Mouse (Mus musculus) left cerebral cortex, postnatal 14 days (tissue): Measurements from ENCODE around the gene Adgre5. TPM values are rescaled to one million over a fixed set of nuclear protein-coding genes. Genes with fewer than 3 reads are reported as not detected.

ENCODE experiments used
- DNase-seq, 2 experiments: peaks; one replicate each; pipeline ENCODE4 v3.0.0; 2021 to 2022; ENCODE audit warnings: low spot score in 2 of 2, mixed read lengths in 1 of 2
- intact Hi-C: fragments of 180-260 bp; cut with DNase I; formaldehyde crosslinking; loops from one replicate; pipeline ENCODE4 v1.15.1; 2025
- long read RNA-seq, 2 experiments: library from polyadenylated mRNA; stranded (forward); transcript quantifications; one replicate each; pipeline ENCODE4 v2.0.0; 2021
- total RNA-seq, 2 experiments: library from RNA; stranded (reverse); gene quantifications; 2 replicates each; pipeline ENCODE4 v1.2.3; 2021

Adgre5 gene
- 10 to 100 TPM; 11.2 to 11.8 TPM for total RNA-seq
- long read RNA-seq, experiment 1, partial matches to known transcripts = 1 of 1 reads
- long read RNA-seq, experiment 1, other reads (novel, unspliced or antisense) = 0 of 1 reads
- long read RNA-seq, experiment 2, partial matches to known transcripts = 2 of 3 reads
- long read RNA-seq, experiment 2, other reads (novel, unspliced or antisense) = 0 of 3 reads

DNA sequence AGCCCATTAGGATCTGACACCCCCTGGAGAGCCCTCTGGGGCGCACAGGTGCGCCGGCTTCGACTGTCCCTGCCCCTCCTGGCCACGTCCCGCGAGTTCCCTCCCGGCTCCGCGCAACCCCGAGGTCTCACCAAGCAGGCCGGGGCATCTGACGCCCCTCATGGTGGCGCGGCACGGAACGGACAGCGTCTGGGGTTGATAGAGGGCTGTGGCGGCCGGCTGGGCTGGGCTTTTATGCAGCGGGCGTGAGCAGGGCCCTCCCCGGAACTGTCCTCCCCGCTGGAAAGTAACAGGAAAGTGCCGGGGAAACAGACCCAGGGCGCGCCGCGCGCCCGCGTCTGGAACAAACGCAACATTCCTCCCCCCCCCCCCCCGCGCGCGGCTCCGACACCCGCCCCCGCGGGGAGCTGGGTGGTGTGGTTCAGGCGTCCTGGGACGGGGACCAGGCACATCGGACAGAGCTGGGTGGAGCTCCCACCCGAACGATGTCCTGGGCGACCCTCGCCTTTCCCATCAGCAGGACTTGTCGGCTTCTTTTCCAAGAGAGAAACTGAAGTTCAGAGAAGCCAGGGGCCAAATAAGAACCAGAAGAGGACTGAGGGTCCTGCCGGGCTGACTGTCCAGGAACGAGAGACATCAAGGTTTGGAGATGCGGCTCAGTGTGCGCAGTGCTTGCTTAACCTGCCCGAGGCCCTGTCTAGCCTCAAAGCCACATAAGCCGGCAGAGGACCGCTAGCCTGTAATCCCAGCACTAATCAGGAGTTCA is at the start of gene Adgre5:
Gene Adgre5 (minus strand): TSS at position 351 of the 766 bp plus-strand sequence.
- intact Hi-C loops = no loop called here
- DNase-seq = no peak

DNA sequence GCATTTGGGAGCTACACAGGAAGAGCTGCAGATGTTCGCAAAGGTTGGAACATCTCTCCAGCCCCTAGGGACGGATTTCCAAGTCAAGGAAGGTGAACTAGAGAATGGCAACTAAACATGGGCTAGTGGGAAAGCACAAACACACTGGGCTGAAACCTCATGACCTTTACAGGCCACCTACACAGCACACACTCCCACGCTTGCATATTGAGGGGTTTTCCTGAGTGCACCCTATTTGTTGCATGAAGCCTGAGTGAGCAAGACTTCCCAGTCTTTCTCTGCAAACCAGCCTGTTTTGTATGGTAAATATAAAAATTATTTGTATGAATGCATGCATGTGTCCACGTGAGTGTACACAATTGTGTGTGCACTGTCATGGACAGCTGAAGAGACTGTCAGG is 48.7 kb upstream of the Adgre5 start:
- DNase-seq = no peak
- intact Hi-C loops = loop anchor here (10.0 kb wide), 1 partner anchor 165 kb away; the partner anchor contains the start of genes Asf1b and Gm10644

- DNase-seq = no peak
- intact Hi-C loops = loop anchor here (10.0 kb wide), 1 partner anchor 170 kb away; the partner anchor contains the start of genes Asf1b and Gm10644
Measured at GRCm38 (mm10) chr8:83785046-83785445, 43.9 kb upstream of the Adgre5 start.

DNA sequence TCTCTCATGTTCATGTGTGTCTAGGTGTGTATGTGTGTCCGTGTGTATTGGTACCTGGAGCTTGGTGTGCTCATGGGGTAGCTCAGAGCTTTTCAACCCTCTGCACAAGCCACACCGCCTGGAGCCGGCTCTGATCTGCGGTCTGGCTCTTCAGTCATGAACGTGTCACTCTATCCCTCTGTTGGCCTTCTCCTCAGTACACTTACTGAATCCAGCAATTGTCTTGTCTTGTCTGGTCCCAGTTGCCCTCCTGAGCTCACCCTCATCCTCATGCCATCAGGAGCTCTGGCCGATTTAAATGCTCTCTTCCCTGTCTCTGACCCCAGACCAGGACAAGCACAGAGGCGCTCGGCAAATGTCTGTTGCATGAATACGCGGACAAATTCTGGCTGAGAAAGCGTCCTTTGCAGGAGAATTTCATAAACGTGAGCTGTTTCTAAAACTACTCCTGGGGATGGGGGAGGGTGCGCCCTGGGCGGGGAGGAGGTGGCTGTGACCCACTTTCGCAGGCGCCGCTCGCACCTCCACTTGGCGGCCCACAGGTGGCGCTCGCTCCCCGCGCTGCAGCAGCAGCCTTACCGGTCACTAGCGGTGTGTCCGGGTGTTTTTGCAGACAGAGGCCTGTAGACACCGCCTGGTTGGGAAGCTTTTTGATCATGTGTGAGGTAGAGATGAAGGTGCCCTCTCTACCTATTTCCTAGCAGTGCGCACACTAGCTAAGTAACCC is 41.9 kb upstream of the Adgre5 start:
- intact Hi-C loops = loop anchor here (1.0 to 10.0 kb wide), 2 partner anchors 109 to 172 kb away; partner anchors contain the start of genes Asf1b and Gm10644
- peak; percentile 92 to 94 for DNase-seq

DNA sequence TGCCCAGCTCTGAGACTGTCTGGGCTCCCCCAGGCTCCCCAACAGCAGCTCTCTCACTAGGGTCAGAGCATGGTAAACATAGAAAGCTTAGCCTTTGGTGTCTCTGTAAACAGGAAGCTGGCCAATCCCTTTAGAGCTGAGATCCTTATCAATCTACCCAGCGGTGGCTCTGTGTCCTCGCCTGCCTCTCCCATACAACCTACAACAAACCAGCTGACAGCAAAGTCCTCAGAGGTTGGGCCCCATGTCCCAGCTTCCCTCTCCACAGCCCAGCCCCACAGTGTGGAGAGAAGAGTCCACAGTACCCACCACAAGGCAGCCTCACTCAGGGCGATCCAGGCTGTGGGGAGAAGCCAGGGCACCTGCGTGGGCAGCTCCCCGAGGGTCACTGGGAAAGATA is 38.5 kb upstream of the Adgre5 start:
- DNase-seq = no peak
- intact Hi-C loops = loop anchor here (10.0 kb wide), 1 partner anchor 175 kb away; the partner anchor contains the start of genes Asf1b and Gm10644

- DNase-seq = no peak
Measured at GRCm38 (mm10) chr8:83778051-83778450, 36.9 kb upstream of the Adgre5 start.

GRCm38 (mm10) chr8:83776632-83777031 is 35.5 kb upstream of the Adgre5 start:
- DNase-seq = no peak
- intact Hi-C loops = no loop called here

More at GRCm38 (mm10) chr8:83778051-83778450, 36.9 kb upstream of the Adgre5 start:
- intact Hi-C loops = no loop called here

- intact Hi-C loops = no loop called here
- no peak for DNase-seq
Measured at GRCm38 (mm10) chr8:83774221-83774620, 33.1 kb upstream of the Adgre5 start.

- intact Hi-C loops = no loop called here
- no peak for DNase-seq
Measured at GRCm38 (mm10) chr8:83773452-83773846, 32.3 kb upstream of the Adgre5 start.

DNA sequence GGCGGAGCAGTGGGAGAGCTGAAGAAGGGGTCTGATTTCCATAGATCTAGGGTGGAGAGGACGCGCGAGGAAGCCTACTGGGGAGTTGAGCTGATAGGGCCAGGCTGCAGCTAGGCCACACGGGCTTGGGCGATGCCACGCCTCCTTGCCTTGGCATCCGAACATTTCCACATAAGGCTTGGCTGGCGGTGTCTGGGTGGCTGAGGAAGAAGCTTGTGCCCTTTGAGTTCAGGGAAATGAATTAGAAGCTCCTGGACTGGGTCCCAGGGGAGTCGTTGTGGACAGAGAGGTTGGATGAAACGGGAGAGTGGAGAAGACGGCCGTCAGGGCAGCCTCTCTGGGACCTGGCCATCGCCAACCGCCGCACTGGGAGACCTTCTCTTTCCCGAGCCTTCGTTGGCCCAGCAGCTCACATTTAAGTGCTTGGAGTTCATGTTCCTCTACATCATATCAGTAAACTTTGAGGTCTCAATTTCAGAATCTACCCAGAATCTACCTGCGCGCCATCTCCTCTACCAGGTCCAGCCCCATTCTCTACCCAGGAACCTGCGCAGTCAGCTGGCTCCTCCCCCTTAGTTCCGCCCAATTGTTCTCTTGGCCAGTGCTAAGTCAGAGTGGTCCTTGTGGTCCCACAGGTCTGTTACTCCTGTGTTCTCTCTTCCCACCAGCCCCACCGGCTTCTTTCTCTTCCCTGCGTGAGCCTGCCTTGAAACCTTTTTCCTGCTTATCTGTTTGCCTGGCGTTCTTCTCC is 31.8 kb upstream of the Adgre5 start:
- intact Hi-C loops = no loop called here
- peak in 1 of 2 experiments; percentile 17 for DNase-seq

GRCm38 (mm10) chr8:83771791-83772190 is 30.7 kb upstream of the Adgre5 start:
- DNase-seq = no peak
- intact Hi-C loops = no loop called here

DNA sequence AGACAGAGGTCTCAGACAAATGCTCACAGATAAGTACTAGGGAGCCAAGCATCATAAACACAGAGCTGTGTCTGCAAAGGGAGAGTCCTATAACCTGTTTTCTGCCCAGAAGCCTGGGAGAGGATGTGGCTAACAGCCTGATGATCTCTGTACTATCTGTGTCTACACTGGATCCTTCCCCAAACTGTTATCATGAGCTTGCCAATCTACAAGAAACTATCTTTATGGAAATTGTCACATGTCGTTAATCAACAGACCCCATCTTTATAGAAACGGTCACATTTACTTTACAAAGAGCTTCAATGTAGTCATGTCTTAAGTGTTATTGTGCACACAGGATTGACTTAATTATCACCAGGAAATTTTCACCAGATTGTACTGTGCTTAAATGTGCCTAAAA is 29.5 kb upstream of the Adgre5 start:
- DNase-seq = no peak
- intact Hi-C loops = no loop called here

DNA sequence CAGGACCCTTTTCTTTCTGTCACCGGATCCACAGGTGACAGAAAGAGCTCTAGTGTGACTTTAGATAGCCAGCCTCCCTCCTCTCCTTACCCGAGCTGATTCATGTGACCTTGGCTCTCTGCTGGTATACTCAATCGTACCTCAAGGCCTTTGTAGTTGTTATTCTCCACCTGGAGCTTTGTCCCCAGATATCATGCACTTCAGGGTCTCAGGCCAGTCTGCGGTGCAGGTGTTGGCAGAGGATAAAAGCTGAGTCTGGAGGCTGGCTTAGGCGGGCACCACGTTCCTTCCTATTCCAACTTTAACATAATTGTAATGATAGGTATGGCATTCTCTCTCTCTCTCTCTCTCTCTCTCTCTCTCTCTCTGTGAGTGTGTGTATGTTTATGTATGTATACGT is 28.6 kb upstream of the Adgre5 start:
- intact Hi-C loops = no loop called here

GRCm38 (mm10) chr8:83768526-83768925 is 27.4 kb upstream of the Adgre5 start:
- DNase-seq = no peak
- intact Hi-C loops = no loop called here

More for the DNA sequence above, 28.6 kb upstream of the Adgre5 start:
- no peak for DNase-seq

DNA sequence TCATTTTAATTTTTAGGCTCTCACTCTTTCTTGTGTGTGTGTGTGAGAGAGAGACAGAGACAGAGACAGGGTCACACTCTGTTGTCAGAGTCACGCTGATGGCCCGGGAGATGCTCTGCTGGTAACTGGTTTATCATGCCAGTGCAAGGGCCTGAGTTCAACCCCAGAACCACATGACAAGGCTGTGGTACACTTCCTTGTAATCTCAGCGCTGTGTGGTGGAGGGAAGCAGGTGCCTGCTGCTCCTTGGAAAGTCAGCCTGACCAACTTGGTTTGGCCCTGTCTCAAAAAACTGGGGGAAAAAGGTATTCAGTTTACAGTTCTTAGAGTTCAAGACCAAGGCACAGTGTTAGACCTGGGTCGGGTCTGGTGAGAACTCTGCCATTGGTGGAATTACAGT is 26.3 kb upstream of the Adgre5 start:
- intact Hi-C loops = no loop called here
- DNase-seq = no peak

- intact Hi-C loops = no loop called here
- no peak for DNase-seq
Measured at GRCm38 (mm10) chr8:83765663-83766062, 24.5 kb upstream of the Adgre5 start.

GRCm38 (mm10) chr8:83764717-83765116 is 23.6 kb upstream of the Adgre5 start:
- intact Hi-C loops = no loop called here

GRCm38 (mm10) chr8:83764116-83764515 is 23.0 kb upstream of the Adgre5 start:
- intact Hi-C loops = no loop called here

More at GRCm38 (mm10) chr8:83764717-83765116, 23.6 kb upstream of the Adgre5 start:
- DNase-seq = no peak

DNA sequence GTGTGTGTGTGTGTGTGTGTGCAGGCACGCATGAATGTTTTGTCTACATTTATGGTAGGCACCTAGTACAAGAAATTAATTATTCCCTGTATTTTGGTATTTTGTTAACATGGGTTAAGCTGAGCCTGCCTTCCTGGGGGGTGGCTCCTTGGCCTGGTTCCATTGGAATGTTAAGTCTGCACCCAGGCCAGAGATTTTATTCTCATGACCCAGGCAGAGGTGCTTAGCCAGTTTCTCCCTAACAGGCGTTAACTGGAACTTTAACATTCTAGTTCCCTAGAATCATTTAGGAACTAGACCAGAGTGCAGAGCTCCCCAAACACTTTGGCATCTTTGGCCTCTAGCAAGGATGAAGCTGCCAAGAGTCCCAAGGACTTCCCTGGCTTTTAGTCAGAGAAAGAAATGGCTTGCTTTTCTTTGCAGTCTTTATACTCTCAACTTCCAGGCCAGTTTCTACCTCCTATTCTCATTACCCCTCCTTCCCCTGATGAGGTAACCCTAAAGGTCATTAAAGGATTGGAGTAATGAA is 18.2 kb upstream of the Adgre5 start:
- DNase-seq = no peak
- intact Hi-C loops = no loop called here

More at GRCm38 (mm10) chr8:83764116-83764515, 23.0 kb upstream of the Adgre5 start:
- no peak for DNase-seq
